Mouse (Mus musculus) c-Kit-positive CD71-positive TER-119-positive erythroid progenitor cells, embryonic 14.5 days (primary cell): ENCODE measurements around the gene Gm15557.

Experiments used
- DNase-seq: peaks from one replicate; pipeline ENCODE4 v3.0.0-alpha.2; 2013; ENCODE audit warnings: low spot score

Gene Gm15557

DNA sequence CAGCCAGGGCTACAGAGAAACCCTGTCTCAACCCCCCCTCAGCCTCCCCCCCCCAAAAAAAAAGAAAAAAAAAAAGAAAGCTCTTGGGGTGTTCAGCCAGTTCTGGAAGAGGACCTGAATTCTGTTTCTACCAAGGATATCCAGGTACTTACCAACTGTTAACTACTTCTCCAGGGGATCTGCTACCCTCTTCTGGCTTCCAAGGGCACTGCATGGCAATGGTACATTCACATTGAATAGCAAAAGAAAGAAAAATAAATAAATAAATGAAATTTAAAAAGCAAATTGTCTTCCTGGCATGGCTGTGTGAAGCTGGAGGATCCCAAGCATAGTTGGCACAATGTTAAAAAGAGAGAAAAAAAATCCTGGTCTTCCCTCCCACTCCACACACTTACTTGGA is 11.5 kb downstream of the Gm15557 start:
- peak; percentile 48 for DNase-seq

DNA sequence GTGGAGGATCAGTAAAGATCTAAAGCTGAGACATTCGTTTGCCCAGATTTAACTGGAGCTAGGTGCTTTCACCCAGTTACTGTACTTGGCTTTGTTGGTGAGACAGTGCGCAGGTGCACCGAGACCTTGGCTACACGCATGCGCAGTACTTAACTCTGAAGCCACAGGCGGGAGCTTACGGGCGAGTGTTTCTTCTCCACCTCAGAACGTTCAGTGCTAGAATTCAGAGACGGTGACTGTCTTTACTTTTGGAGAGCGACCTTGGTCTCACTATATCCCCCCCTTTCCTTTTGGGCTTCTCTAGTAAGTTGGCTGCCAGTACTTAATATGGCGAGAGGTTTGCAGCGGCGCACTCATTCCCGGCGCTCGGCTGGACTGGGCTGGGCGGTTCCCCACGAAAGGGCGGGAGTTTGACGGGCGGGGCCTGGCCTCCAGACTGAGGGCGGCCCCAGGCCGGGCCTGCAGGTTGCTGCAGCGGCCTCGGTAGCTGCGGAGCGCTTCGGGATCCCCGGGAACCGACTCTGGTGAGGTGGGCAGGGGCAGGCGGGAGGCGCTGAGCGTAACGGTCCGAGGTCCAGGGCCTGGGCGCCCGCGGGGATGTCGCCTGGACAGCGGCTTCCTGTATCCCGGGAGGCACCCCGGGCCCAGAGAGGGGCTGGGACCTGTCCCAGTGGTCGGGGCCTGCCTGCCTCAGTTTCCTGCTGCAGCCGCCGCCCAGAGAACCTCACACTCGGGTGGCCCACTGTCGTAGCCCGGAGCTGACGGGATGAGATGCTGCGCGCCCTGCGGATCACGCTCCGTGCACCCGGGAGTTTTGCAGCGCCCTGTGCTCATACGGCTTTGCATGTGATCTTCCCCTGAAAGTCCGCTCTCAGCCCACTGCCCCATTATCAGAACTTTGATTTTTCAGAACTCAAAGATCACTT is 15.9 kb downstream of the Gm15557 start, which contains the start of gene Cep250:
Cep250 (plus strand) TSS at position 325 of the 926 bp plus-strand sequence.
- DNase-seq, result peak; percentile 92

- no peak for DNase-seq
Measured at GRCm38 (mm10) chr2:155959981-155960380, 19.5 kb downstream of the Gm15557 start.

DNA sequence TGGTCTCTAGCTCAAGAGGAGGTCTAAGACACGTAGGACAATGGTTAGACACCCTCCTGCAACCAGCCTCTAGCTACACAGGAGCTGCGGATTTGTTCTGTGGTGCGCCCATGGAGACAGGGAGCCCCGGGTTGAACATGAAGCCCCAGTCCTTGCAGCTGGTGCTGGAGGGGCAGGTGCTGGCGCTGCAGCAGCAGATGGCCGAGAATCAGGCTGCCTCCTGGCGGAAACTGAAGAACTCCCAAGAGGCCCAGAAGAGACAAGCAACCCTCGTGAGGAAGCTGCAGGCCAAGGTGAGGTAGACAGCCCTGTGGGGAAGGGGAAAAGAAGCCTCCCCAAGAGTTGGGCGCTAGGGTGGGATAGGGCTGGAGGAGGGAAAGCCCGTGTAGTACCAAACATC is 21.3 kb downstream of the Gm15557 start:
- DNase-seq, result no peak

DNA sequence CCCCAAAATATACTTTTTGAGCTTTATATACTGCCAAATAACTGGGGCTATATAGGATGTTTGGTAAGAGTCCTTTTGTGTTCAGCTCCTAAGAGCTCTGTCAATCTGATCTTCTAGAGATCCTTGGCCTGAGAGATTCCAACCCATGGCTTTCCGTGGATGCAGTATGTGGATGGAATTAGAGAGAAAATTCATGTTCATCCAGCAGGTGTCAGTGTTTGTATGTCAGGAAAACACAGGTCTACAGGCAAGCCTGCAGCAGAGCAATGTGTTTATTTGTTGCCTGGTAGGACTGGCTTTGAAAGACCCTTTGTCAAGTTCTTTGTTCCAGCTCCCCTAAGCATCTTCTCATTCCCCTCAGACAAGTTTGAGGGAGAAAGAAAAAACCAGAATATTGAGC is 22.5 kb downstream of the Gm15557 start:
- DNase-seq, result no peak

DNA sequence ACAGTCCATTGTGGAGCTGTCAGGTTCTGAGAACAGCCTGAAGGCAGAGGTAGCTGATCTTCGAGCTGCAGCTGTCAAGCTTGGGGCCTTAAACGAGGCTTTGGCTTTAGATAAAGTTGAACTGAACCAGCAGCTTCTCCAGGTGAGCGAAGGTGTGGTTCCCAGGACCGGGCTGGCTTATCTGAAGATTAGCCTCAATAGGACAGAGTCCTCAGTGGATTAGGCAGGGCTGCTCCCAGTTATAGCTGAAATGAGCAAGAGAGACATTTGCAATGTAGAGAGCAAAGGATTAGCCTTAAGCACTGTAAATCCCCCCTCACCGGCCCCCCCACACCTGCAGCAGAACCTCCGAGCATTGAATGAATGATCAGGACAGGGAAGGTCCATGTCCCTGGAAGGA is 32.8 kb downstream of the Gm15557 start:
- no peak for DNase-seq

GRCm38 (mm10) chr2:155974087-155974731 is 33.7 kb downstream of the Gm15557 start:
- no peak for DNase-seq

GRCm38 (mm10) chr2:155979328-155979991 is 38.9 kb downstream of the Gm15557 start:
- DNase-seq, result no peak

DNA sequence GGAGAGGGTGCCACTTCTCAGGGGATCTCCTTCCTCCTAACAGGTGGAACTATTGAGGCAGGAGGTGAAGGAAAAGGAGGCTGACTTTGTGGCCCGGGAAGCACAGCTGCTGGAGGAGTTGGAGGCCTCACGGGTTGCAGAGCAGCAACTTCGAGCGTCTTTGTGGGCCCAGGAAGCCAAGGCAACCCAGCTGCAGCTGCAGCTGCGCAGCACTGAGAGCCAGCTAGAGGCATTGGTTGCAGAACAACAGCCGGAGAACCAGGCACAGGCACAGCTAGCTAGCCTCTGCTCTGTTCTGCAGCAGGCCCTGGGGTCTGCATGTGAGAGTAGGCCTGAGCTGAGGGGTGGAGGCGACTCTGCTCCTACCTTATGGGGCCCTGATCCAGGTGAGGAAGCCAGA is 45.2 kb downstream of the Gm15557 start:
- no peak for DNase-seq

- DNase-seq, result no peak
Measured at GRCm38 (mm10) chr2:155987131-155987530, 46.6 kb downstream of the Gm15557 start.

- DNase-seq, result peak; percentile 85
Measured at GRCm38 (mm10) chr2:155989085-155989484, 48.6 kb downstream of the Gm15557 start.

DNA sequence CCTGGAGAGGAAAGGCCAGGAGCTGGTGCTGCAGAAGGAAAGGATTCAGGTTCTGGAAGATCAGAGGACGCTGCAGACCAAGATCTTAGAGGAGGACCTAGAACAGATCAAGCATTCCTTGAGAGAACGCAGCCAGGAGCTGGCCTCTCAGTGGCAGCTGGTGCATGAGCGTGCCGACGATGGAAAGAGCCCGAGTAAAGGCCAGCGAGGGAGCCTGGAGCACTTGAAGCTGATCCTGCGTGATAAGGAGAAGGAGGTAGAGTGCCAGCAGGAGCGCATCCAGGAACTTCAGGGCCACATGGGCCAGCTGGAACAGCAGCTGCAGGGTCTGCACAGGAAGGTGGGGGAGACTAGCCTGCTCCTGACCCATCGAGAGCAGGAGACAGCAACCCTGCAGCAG is 50.6 kb downstream of the Gm15557 start:
- DNase-seq, result no peak

- DNase-seq, result peak; percentile 52
Measured at GRCm38 (mm10) chr2:155991863-155992321, 51.4 kb downstream of the Gm15557 start.
